Mouse (Mus musculus) CH12.LX (cell line): ENCODE results near the gene Abcc3. TPM values are rescaled to one million over a fixed set of nuclear protein-coding genes. Genes with fewer than 3 reads are reported as not detected.

Source experiments
- DNase-seq: peaks from one replicate; pipeline ENCODE4 v3.0.0-alpha.2; 2013; ENCODE audit errors: extremely low read depth
- H3K27ac ChIP-seq: 2 replicates; pipeline ENCODE4 v1.5.1; 2012; ENCODE audit warnings: low read depth, mild to moderate bottlenecking, control low read depth, moderate library complexity; ENCODE audit not compliant: insufficient read depth
- H3K27me3 ChIP-seq: replicated peaks from 2 replicates; pipeline ENCODE3; 2012; ENCODE audit warnings: inconsistent platforms
- H3K36me3 ChIP-seq, 2 experiments: replicated peaks in 1 of 2; 2 replicates each; pipeline versions ENCODE3 to v1.6.1; 2012; ENCODE audit warnings: inconsistent platforms in 1 of 2, low read length in 1 of 2, mild to moderate bottlenecking in 1 of 2, mixed read lengths in 1 of 2, moderate library complexity in 1 of 2; ENCODE audit not compliant: control insufficient read depth in 1 of 2, insufficient read depth in 1 of 2
- H3K4me1 ChIP-seq, 2 experiments: 2 replicates each; pipeline ENCODE4 v1.6.1; 2012; ENCODE audit warnings: inconsistent platforms in 1 of 2, moderate library complexity in 1 of 2; ENCODE audit not compliant: insufficient read depth in 2 of 2, control insufficient read depth in 1 of 2
- H3K4me2 ChIP-seq: 2 replicates; pipeline ENCODE4 v1.6.1; 2012; ENCODE audit warnings: low read depth, mild to moderate bottlenecking, control low read depth; ENCODE audit not compliant: poor library complexity, insufficient read depth, severe bottlenecking
- H3K4me3 ChIP-seq, 3 experiments: fragments of 150-350 bp in 1 of 3; sonication (generic) in 1 of 3; replicated peaks in 1 of 3; 2 replicates each; pipeline versions ENCODE3 to v1.5.1; 2011 to 2012; ENCODE audit warnings: low read depth in 2 of 3, low read length in 2 of 3, mild to moderate bottlenecking in 2 of 3, moderate library complexity in 2 of 3, control low read depth in 1 of 3, improper control_type of control experiment in 1 of 3, inconsistent platforms in 1 of 3, mixed read lengths in 1 of 3; ENCODE audit not compliant: poor library complexity in 1 of 3
- H3K79me2 ChIP-seq: replicated peaks from 2 replicates; pipeline ENCODE4 v1.6.1; 2012; ENCODE audit warnings: mild to moderate bottlenecking, moderate library complexity; ENCODE audit not compliant: control insufficient read depth, poor library complexity, insufficient read depth, severe bottlenecking; ENCODE audit errors: extremely low read depth
- H3K9ac ChIP-seq: 2 replicates; pipeline ENCODE4 v1.6.1; 2012; ENCODE audit warnings: low read depth, mild to moderate bottlenecking, control low read depth, moderate library complexity; ENCODE audit not compliant: insufficient read depth
- H3K9me3 ChIP-seq: replicated peaks from 2 replicates; pipeline ENCODE3; 2012; ENCODE audit warnings: low read length, inconsistent platforms, mixed read lengths
- BHLHE40 ChIP-seq: IDR thresholded peaks from 2 replicates; pipeline ENCODE4 v1.6.1; 2011; ENCODE audit warnings: mild to moderate bottlenecking, low read depth, low read length, improper control_type of control experiment
- ETS1 ChIP-seq: conservative IDR thresholded peaks from 2 replicates; pipeline ENCODE4 v1.6.1; 2012; ENCODE audit warnings: low read depth, mild to moderate bottlenecking, inconsistent platforms, low read length, improper control_type of control experiment, moderate library complexity
- HCFC1 ChIP-seq: IDR thresholded peaks from 2 replicates; pipeline ENCODE4 v1.6.1; 2012; ENCODE audit warnings: low read depth, mild to moderate bottlenecking, inconsistent platforms, low read length, improper control_type of control experiment
- IRF4 ChIP-seq: IDR thresholded peaks from 2 replicates; pipeline ENCODE4 v1.6.1; 2014; ENCODE audit warnings: low read depth, mild to moderate bottlenecking, inconsistent platforms, low read length, improper control_type of control experiment
- MAFK ChIP-seq: IDR thresholded peaks from 2 replicates; pipeline ENCODE4 v1.6.1; 2011; ENCODE audit warnings: low read length, improper control_type of control experiment; ENCODE audit not compliant: insufficient replicate concordance
- MXI1 ChIP-seq: IDR thresholded peaks from 2 replicates; pipeline ENCODE4 v1.6.1; 2011; ENCODE audit warnings: mild to moderate bottlenecking, low read depth, low read length, improper control_type of control experiment
- MYC ChIP-seq: IDR thresholded peaks from 2 replicates; pipeline ENCODE4 v1.6.1; 2011; ENCODE audit warnings: low read depth, mild to moderate bottlenecking, improper control_type of control experiment, low read length
- NELFE ChIP-seq: IDR thresholded peaks from 2 replicates; pipeline ENCODE4 v1.6.1; 2011; ENCODE audit warnings: low read depth, low read length, improper control_type of control experiment
- PAX5 ChIP-seq: IDR thresholded peaks from 2 replicates; pipeline ENCODE4 v1.6.1; 2012; ENCODE audit warnings: low read length, inconsistent platforms, mixed read lengths
- RAD21 ChIP-seq: IDR thresholded peaks from 2 replicates; pipeline ENCODE4 v1.6.1; 2011; ENCODE audit warnings: low read depth, mild to moderate bottlenecking, low read length, improper control_type of control experiment, moderate library complexity
- RCOR1 ChIP-seq: conservative IDR thresholded peaks from 2 replicates; pipeline ENCODE4 v1.6.1; 2012; ENCODE audit warnings: low read depth, mild to moderate bottlenecking, inconsistent platforms, low read length, improper control_type of control experiment
- TBP ChIP-seq: conservative IDR thresholded peaks from 2 replicates; pipeline ENCODE4 v1.6.1; 2011; ENCODE audit warnings: low read depth, low read length, improper control_type of control experiment
- ZC3H11A ChIP-seq: IDR thresholded peaks from 2 replicates; pipeline ENCODE4 v1.6.1; 2012; ENCODE audit warnings: low read depth, mild to moderate bottlenecking, inconsistent platforms, low read length, improper control_type of control experiment
- ZNF384 ChIP-seq: IDR thresholded peaks from 2 replicates; pipeline ENCODE4 v1.6.1; 2012; ENCODE audit warnings: low read depth, low read length, improper control_type of control experiment, inconsistent platforms
- dilution Hi-C: fragments of 300-500 bp; cut with MboI; formaldehyde crosslinking; loops from 2 replicates; pipeline ENCODE4 v1.14.3; 2020; ENCODE audit warnings: low sequenced_read_pairs; ENCODE audit not compliant: extremely low pct_unique_long_range_greater_than_20kb, extremely low pct_ligation_motif_present
- in situ Hi-C: fragments of 300-500 bp; cut with MboI; formaldehyde crosslinking; loops from 3 replicates; pipeline ENCODE4 v1.14.3; 2019; ENCODE audit warnings: low sequenced_read_pairs, low pct_ligation_motif_present, low pct_unique_long_range_greater_than_20kb, mixed read lengths
- polyA plus RNA-seq: library from polyadenylated mRNA; unstranded; fragments of >175 nt; gene quantifications from 2 replicates; pipeline ENCODE4 v1.2.1, GENCODE M21; 2012; ENCODE audit warnings: low read depth; ENCODE audit not compliant: insufficient read length
- total RNA-seq, 2 experiments: library from RNA; depleted of rRNA; stranded (reverse); fragments of 300-350 nt in 1 of 2; fragments of >200 nt in 1 of 2; gene quantifications; 2 replicates each; pipeline ENCODE4 v1.2.3; 2012 to 2014

Abcc3 gene
- total and polyA plus RNA-seq, 3 experiments, result 0.21 to 0.66 (median 0.40) TPM

DNA sequence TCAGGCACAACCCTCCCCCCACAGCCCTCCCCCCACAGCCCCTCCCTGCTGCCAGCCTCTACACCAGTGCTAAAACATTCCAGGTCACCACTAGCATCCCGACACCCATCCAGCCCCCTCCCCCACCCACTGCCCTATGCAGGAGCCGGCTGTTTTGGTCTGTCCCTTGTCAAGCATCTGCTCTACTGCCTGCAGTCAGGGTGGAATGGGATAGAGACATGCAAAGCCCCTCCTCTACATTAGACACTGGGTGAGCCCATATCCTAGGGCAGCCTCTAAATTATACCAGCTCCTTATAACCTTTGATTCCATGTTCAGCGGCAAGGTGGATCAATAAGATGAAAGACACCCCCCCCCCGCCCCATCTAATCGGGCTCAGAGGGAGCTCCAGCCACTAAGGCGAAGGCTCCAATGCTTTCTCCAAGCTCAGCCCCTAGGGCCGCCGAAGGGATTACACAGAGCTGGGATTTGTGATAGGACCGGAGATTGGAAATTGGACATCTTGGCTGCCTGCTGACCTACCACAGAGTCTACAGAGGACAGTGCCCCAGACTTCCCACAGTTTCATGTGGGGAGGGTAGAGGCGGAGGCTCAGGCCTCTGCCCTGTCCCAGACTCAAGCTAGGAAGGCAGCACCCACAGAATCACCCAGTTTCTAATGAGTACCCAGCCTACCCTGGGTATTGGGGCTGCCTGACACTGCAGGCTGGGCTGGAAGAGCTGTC is 26.4 kb upstream of the Abcc3 start:
- no peaks in the 10 kb centered on the region for H3K79me2 ChIP-seq
- in situ Hi-C loops (no loop called here), dilution Hi-C loops (no loop called here)
- peaks cover 26 to 36% of the 10 kb centered on the region in 2 experiments for H3K4me1 ChIP-seq
- H3K27me3 ChIP-seq, result no peaks in the 10 kb centered on the region
- peaks cover 0 to 9% of the 10 kb centered on the region in 2 experiments for H3K36me3 ChIP-seq
- H3K4me3 ChIP-seq, result no peak overlapping the region
- no peak overlapping the region for H3K4me2 ChIP-seq
- DNase-seq, result no peak
- H3K27ac ChIP-seq, result no peak overlapping the region
- no peaks in the 10 kb centered on the region for H3K9me3 ChIP-seq
- no peak for TF ChIP-seq TBP
- H3K9ac ChIP-seq, result no peak overlapping the region

DNA sequence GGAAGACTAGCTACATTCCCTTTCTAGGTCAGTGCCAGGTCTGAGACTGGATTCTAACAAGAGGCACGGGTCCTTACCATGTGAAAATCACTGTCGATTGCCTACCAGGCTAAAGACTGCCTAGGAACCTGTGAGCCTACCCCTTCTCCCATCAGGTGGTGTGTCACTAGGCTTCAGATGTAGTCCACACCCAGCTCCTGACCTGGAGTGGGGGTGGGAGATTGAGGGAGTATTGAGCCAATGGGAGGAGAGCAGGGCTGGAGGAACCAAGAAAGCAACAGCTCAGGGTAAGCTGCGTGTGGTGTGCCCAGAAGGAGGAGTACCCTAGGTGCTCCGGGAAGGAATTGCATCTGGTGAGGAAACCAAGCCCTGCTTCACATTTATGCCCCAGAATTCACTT is 21.2 kb upstream of the Abcc3 start:
- no peak overlapping the region for H3K4me2 ChIP-seq
- H3K4me3 ChIP-seq, result no peak overlapping the region
- TF ChIP-seq RCOR1 (no peak), MXI1 (no peak), HCFC1 (no peak), ZC3H11A (no peak)
- H3K36me3 ChIP-seq, result peaks cover 0 to 10% of the 10 kb centered on the region in 2 experiments
- peaks cover 18 to 50% of the 10 kb centered on the region in 2 experiments for H3K4me1 ChIP-seq
- in situ Hi-C loops (no loop called here), dilution Hi-C loops (no loop called here)
- H3K9ac ChIP-seq, result no peak overlapping the region
- no peaks in the 10 kb centered on the region for H3K27me3 ChIP-seq
- no peaks in the 10 kb centered on the region for H3K9me3 ChIP-seq
- H3K27ac ChIP-seq, result no peak overlapping the region
- H3K79me2 ChIP-seq, result no peaks in the 10 kb centered on the region
- no peak for DNase-seq

DNA sequence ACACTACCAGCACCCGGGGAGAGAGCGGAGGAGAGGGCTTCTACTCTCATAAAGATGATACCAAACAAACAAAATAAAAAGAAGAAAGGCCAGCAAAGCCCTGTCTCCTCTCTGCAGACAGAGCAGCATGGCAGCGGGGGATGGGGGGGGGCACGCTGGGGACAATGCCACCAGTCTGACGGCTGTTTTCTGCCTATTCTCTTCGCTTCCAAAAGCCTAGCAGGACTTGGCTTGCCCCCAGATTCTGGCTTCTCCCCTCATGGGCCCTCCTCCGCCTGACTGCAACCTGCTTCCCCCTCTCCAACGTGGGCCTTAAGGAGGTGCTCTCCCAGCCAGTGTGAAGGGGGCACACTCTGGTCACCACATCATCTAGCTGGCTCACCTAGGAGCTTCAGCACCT is 20.7 kb upstream of the Abcc3 start:
- Histone ChIP-seq H3K4me3 (no peak overlapping the region), H3K4me2 (no peak overlapping the region), H3K27me3 (no peaks in the 10 kb centered on the region), H3K36me3 (peaks cover 0 to 12% of the 10 kb centered on the region in 2 experiments), H3K9ac (no peak overlapping the region), H3K9me3 (no peaks in the 10 kb centered on the region), H3K4me1 (peaks cover 21 to 55% of the 10 kb centered on the region in 2 experiments), H3K27ac (no peak overlapping the region), H3K79me2 (no peaks in the 10 kb centered on the region)
- in situ Hi-C loops (no loop called here), dilution Hi-C loops (no loop called here)
- no peak for TF ChIP-seq ZNF384
- TF ChIP-seq RAD21, result no peak
- no peak for TF ChIP-seq TBP
- TF ChIP-seq MYC, result no peak
- no peak for TF ChIP-seq MAFK
- no peak for TF ChIP-seq PAX5
- TF ChIP-seq ETS1, result no peak
- no peak for TF ChIP-seq IRF4
- TF ChIP-seq BHLHE40, result no peak
- TF ChIP-seq NELFE, result no peak
- DNase-seq, result no peak
